Mouse (Mus musculus) liver, embryonic 13.5 days (tissue): ENCODE results near the gene Sema4d. TPM values are rescaled to one million over a fixed set of nuclear protein-coding genes. Genes with fewer than 3 reads are reported as not detected.

ENCODE experiments used
- ATAC-seq: fragments of 200-750 bp; cut with Nextera tagmentation; 2 replicates; pipeline ENCODE4 v1.8.0; 2017; ENCODE audit warnings: low read depth, mild to moderate bottlenecking, moderate number of reproducible peaks, moderate library complexity
- DNase-seq: peaks from one replicate; pipeline ENCODE4 v3.0.0; 2022
- H3K27ac ChIP-seq: fragments of 300-500 bp; sonication (generic); 2 replicates; pipeline ENCODE4 v1.5.1; 2015; ENCODE audit warnings: moderate library complexity, mild to moderate bottlenecking, inconsistent platforms
- H3K27me3 ChIP-seq: fragments of 300-500 bp; sonication (generic); 2 replicates; pipeline ENCODE4 v1.6.1; 2015; ENCODE audit warnings: mild to moderate bottlenecking, inconsistent platforms
- H3K36me3 ChIP-seq: fragments of 300-500 bp; sonication (generic); 2 replicates; pipeline ENCODE4 v1.6.1; 2015; ENCODE audit warnings: mild to moderate bottlenecking, inconsistent platforms
- H3K4me1 ChIP-seq: fragments of 300-500 bp; sonication (generic); replicated peaks from 2 replicates; pipeline ENCODE4 v1.6.1; 2015; ENCODE audit warnings: inconsistent platforms
- H3K4me2 ChIP-seq: fragments of 300-500 bp; sonication (generic); 2 replicates; pipeline ENCODE4 v1.6.1; 2015; ENCODE audit warnings: inconsistent platforms, mild to moderate bottlenecking, moderate library complexity
- H3K4me3 ChIP-seq: fragments of 300-500 bp; sonication (generic); replicated peaks from 2 replicates; pipeline ENCODE4 v1.5.1; 2015; ENCODE audit warnings: mild to moderate bottlenecking, inconsistent platforms
- H3K9ac ChIP-seq: fragments of 300-500 bp; sonication (generic); 2 replicates; pipeline ENCODE4 v1.6.1; 2015; ENCODE audit warnings: mild to moderate bottlenecking, inconsistent platforms
- H3K9me3 ChIP-seq: fragments of 300-500 bp; sonication (generic); replicated peaks from 2 replicates; pipeline ENCODE4 v1.6.1; 2016; ENCODE audit warnings: inconsistent platforms
- whole genome bisulfite sequencing: fragments of 180-500 bp; shearing (Covaris S2); methylation state at CpG from one replicate; pipeline ENCODE4 v1.1.7; 2015; ENCODE audit not compliant: insufficient replicate concordance; 5-methylcytosine and 5-hydroxymethylcytosine counted together
- polyA plus RNA-seq: library from polyadenylated mRNA; unstranded; fragments of >200 nt; fragmentation: Nextera tagmentation; extraction: Ambion mirVana; gene quantifications from 2 replicates; pipeline ENCODE4 v1.2.1, GENCODE M21; 2015

Sema4d gene
- polyA plus RNA-seq, 1 experiment from 2014 or later = 6.0 TPM

GRCm38 (mm10) chr13:51833611-51834010, 40.1 kb upstream of the Sema4d start:
- no peak for DNase-seq
- Histone ChIP-seq H3K4me1 (peaks cover 19% of the 10 kb centered on the region), H3K4me2 (no peak overlapping the region), H3K9me3 (no peaks in the 10 kb centered on the region), H3K27me3 (no peaks in the 10 kb centered on the region), H3K4me3 (no peak overlapping the region), H3K27ac (no peak overlapping the region), H3K9ac (no peak overlapping the region), H3K36me3 (no peaks in the 10 kb centered on the region)
- peak; percentile 27; the same call in 1 of the 2 replicates for ATAC-seq
- WGBS = 50% methylated on average over 2 of the region's 2 CpGs

- Histone ChIP-seq H3K4me2 (no peak overlapping the region), H3K4me3 (no peak overlapping the region), H3K27ac (no peak overlapping the region), H3K27me3 (no peaks in the 10 kb centered on the region), H3K4me1 (peaks cover 19% of the 10 kb centered on the region), H3K36me3 (no peaks in the 10 kb centered on the region), H3K9ac (no peak overlapping the region), H3K9me3 (no peaks in the 10 kb centered on the region)
- ATAC-seq (no peak), DNase-seq (no peak)
- WGBS = 81% methylated on average over 6 of the region's 6 CpGs
Measured at GRCm38 (mm10) chr13:51832491-51832890, 38.9 kb upstream of the Sema4d start.

GRCm38 (mm10) chr13:51830744-51831450, 37.4 kb upstream of the Sema4d start:
- Histone ChIP-seq H3K27me3 (no peaks in the 10 kb centered on the region), H3K4me3 (no peak overlapping the region), H3K36me3 (no peaks in the 10 kb centered on the region), H3K4me2 (no peak overlapping the region), H3K9ac (no peak overlapping the region), H3K9me3 (no peaks in the 10 kb centered on the region), H3K4me1 (peaks cover 19% of the 10 kb centered on the region), H3K27ac (no peak overlapping the region)
- no peak for DNase-seq
- ATAC-seq = no peak
- 21% methylated on average over 10 of the region's 10 CpGs for WGBS

DNA sequence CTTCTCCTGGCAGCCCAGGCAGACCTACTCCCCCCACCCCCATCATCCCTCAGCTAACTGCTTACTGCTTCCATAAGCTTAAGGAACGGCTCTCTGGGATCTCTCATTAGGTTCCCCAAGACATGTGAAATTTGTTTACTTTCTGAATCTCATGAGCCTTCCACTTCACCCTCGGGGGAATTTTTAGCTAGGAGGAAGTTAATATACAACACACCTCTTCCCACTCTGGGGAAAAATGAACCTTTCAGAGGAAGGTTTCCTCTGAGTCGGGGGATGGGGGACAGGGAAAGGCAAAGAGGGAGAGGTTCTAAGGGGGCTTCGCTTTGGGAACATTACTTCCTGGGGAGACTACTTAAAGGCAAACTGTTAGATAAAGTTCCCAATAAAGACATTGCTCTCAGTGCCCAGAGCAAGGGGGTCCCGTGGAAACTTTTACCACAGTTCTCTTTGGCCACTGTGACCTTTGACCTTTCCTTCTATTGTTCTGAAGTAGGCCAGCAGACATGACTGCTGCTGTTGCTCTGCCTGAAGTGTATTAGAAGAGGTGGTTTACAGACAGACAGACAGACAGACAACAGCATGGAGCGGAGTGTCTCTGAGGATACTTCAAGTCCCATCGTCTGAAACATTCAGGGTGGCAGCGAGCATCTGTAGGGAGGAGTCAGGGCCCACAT, 30.4 kb upstream of the Sema4d start:
- H3K36me3 ChIP-seq = no peaks in the 10 kb centered on the region
- no peak overlapping the region for H3K9ac ChIP-seq
- H3K4me2 ChIP-seq = no peak overlapping the region
- H3K4me3 ChIP-seq = no peak overlapping the region
- peaks cover 12% of the 10 kb centered on the region for H3K4me1 ChIP-seq
- ATAC-seq (no peak), DNase-seq (no peak)
- no peaks in the 10 kb centered on the region for H3K9me3 ChIP-seq
- WGBS = 46% methylated on average over 8 of the region's 8 CpGs
- no peaks in the 10 kb centered on the region for H3K27me3 ChIP-seq
- no peak overlapping the region for H3K27ac ChIP-seq

GRCm38 (mm10) chr13:51821988-51822387, 28.4 kb upstream of the Sema4d start:
- Histone ChIP-seq H3K4me1 (peaks cover 12% of the 10 kb centered on the region), H3K27ac (no peak overlapping the region), H3K4me3 (no peak overlapping the region), H3K9ac (no peak overlapping the region), H3K9me3 (no peaks in the 10 kb centered on the region), H3K36me3 (no peaks in the 10 kb centered on the region), H3K4me2 (no peak overlapping the region), H3K27me3 (no peaks in the 10 kb centered on the region)
- no peak for ATAC-seq
- WGBS = 42% methylated on average over 3 of the region's 3 CpGs
- no peak for DNase-seq

DNA sequence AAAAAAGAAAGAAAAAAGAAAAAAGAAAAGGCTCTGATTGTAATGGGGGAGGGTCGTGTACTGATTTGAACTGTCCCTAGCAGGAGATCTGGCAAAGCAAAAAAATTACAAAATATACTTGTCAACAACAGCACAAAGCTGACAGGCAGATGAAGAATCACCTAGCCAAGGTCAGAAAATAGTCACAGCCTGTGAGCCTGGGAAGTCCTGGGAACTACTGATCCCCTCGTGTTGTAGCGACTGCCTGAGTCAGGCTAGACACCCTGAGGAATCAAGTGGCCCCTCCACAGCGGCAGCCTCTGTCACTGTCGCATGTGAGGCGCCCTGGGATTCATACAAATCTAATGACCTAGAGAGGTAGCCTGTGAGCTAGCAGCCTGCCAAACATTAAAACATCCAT, 25.8 kb upstream of the Sema4d start:
- no peaks in the 10 kb centered on the region for H3K9me3 ChIP-seq
- H3K27me3 ChIP-seq = no peaks in the 10 kb centered on the region
- DNase-seq (no peak), ATAC-seq (no peak)
- H3K4me2 ChIP-seq = no peak overlapping the region
- WGBS = 68% methylated on average over 6 of the region's 6 CpGs
- H3K4me1 ChIP-seq = peaks cover 25% of the 10 kb centered on the region
- no peak overlapping the region for H3K4me3 ChIP-seq
- H3K36me3 ChIP-seq = no peaks in the 10 kb centered on the region
- H3K27ac ChIP-seq = no peak overlapping the region
- H3K9ac ChIP-seq = no peak overlapping the region

DNA sequence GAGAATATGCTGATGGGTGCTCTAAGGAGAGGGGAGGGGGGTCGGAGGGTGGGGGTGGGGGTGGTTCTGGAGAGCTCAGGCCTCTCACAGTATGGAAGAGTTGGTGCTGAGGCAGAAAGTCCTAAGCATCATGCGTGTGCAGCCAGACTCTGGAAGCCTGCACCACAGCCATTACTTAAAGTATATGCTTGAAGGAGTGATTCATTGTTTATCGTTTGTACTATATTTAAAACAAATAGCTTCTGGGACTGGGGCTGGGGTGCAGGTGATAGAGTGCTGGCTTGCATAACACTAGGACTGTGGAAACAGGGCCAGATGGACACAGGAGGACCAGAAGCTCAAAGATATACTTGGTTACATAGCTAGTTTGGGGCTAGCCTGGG, 25.4 kb upstream of the Sema4d start:
- ATAC-seq (no peak), DNase-seq (no peak)
- Histone ChIP-seq H3K27ac (no peak overlapping the region), H3K4me3 (no peak overlapping the region), H3K36me3 (no peaks in the 10 kb centered on the region), H3K9ac (no peak overlapping the region), H3K9me3 (no peaks in the 10 kb centered on the region), H3K4me2 (no peak overlapping the region), H3K4me1 (peaks cover 25% of the 10 kb centered on the region), H3K27me3 (no peaks in the 10 kb centered on the region)
- WGBS = 49% methylated on average over 3 of the region's 3 CpGs

DNA sequence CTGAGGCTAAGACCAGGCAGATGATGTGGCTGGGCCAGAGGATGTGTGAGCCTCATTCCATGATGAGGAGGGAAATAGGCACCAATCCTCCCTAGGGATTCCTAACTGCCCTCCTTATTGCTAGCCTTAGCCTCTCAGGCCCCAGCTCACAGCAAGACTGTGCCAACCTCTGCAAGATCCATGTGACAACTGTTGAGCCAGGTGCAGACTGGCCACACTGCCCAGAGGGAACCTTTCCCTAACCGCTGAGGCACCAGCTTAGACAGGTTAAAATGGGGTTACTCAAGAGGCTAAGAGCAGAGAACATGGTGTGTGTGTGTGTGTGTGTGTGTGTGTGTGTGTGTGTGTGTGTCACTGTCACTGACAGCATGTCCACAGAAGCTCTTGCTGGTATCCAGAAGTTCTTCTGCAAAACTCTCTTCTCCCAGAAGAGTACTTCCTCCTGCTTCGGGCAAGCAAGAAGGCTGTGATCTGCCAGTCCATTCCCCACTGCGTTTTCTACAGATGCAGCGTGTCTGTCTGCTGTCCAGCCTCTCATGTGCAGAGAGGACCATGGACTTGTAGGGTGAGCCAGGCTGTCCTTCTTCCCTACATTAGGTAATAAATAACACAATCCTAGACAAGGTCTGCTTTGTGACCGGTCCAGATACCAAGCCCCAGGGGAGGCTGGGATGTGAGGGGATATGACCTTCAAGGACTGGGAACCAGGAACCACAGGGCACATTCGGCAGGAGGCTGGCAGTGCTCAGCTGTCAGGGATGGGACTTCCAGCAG, 24.8 kb upstream of the Sema4d start:
- peaks cover 25% of the 10 kb centered on the region for H3K4me1 ChIP-seq
- WGBS = 48% methylated on average over 6 of the region's 6 CpGs
- ATAC-seq (no peak), DNase-seq (no peak)
- H3K36me3 ChIP-seq = no peaks in the 10 kb centered on the region
- H3K27me3 ChIP-seq = no peaks in the 10 kb centered on the region
- no peak overlapping the region for H3K4me2 ChIP-seq
- H3K9me3 ChIP-seq = no peaks in the 10 kb centered on the region
- H3K4me3 ChIP-seq = no peak overlapping the region
- no peak overlapping the region for H3K9ac ChIP-seq
- no peak overlapping the region for H3K27ac ChIP-seq

GRCm38 (mm10) chr13:51816559-51817041, 23.1 kb upstream of the Sema4d start:
- Histone ChIP-seq H3K9ac (no peak overlapping the region), H3K4me1 (peaks cover 25% of the 10 kb centered on the region), H3K27me3 (no peaks in the 10 kb centered on the region), H3K4me2 (no peak overlapping the region), H3K27ac (no peak overlapping the region), H3K4me3 (no peak overlapping the region), H3K9me3 (no peaks in the 10 kb centered on the region), H3K36me3 (no peaks in the 10 kb centered on the region)
- WGBS = 64% methylated on average over 5 of the region's 5 CpGs
- DNase-seq (no peak), ATAC-seq (0 out of 2 replicates have a peak, but pooled peaks have one; percentile 19)

DNA sequence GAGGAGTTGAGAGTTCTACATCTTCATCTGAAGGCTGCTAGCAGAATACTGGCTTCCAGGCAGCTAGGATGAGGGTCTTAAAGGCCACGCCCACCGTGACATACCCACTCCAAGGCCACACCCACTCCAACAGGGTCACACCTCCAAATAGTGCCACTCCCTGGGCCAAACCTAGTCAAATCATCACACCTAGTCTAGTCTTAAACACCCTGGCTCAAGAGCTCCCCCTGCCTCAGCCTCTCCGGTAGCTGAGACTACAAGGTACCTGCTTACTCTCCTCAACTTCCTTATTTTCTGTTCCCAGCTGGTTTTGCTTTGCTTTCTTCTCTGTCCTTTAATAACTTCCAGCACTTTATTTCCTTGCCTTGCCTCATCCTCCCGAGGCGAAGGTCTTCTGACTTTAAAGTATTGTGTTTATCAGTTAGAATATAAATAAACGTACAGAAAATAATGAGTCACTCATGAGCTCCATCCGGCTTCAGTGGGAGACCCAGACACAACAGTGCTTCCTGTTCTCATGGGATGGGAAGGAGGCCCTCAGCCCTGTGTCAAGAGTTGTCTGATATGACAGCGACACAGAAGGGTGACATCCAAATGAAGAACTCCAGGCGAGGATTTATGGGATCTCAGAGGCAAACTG, 22.4 kb upstream of the Sema4d start:
- 0 out of 2 replicates have a peak overlapping the region, but pooled peaks have one; percentile 11 for H3K27ac ChIP-seq

GRCm38 (mm10) chr13:51814646-51815045, 21.1 kb upstream of the Sema4d start:
- Histone ChIP-seq H3K4me2 (no peak overlapping the region), H3K27ac (no peak overlapping the region)
- WGBS = 80% methylated on average over 6 of the region's 6 CpGs

More for the DNA sequence above, 22.4 kb upstream of the Sema4d start:
- WGBS = 18% methylated on average over 9 of the region's 9 CpGs
- H3K4me2 ChIP-seq = 0 out of 2 replicates have a peak overlapping the region, but pooled peaks have one; percentile 5
- no peaks in the 10 kb centered on the region for H3K27me3 ChIP-seq
- H3K36me3 ChIP-seq = no peaks in the 10 kb centered on the region
- peak; percentile 64 for ATAC-seq
- DNase-seq = peak; percentile 51
- no peak overlapping the region for H3K4me3 ChIP-seq
- H3K9me3 ChIP-seq = no peaks in the 10 kb centered on the region
- no peak overlapping the region for H3K9ac ChIP-seq
- peaks cover 25% of the 10 kb centered on the region for H3K4me1 ChIP-seq

More at GRCm38 (mm10) chr13:51814646-51815045, 21.1 kb upstream of the Sema4d start:
- Histone ChIP-seq H3K9me3 (no peaks in the 10 kb centered on the region), H3K9ac (no peak overlapping the region), H3K36me3 (no peaks in the 10 kb centered on the region), H3K4me3 (no peak overlapping the region), H3K4me1 (peaks cover 25% of the 10 kb centered on the region), H3K27me3 (no peaks in the 10 kb centered on the region)
- ATAC-seq (no peak), DNase-seq (no peak)
